Mouse (Mus musculus) embryonic facial prominence, embryonic 14.5 days (tissue): ENCODE measurements around the gene Cxcr6. TPM values are rescaled to one million over a fixed set of nuclear protein-coding genes. Genes with fewer than 3 reads are reported as not detected.
A peak's percentile ranks its signal among the peaks of the same experiment; 100 is the strongest.

Source experiments
- ATAC-seq: fragments of 200-750 bp; cut with Nextera tagmentation; 2 replicates; pipeline ENCODE4 v1.8.0; 2017; ENCODE audit warnings: low read depth, moderate number of reproducible peaks, moderate TSS enrichment
- DNase-seq: peaks from one replicate; pipeline ENCODE4 v3.0.0-alpha.2; 2015; ENCODE audit warnings: low spot score
- H3K27ac ChIP-seq: fragments of 300-500 bp; sonication (generic); replicated peaks from 2 replicates; pipeline ENCODE4 v1.5.1; 2014; ENCODE audit warnings: low read depth, mild to moderate bottlenecking, low read length, moderate library complexity
- H3K27me3 ChIP-seq: fragments of 300-500 bp; sonication (generic); replicated peaks from 2 replicates; pipeline ENCODE4 v1.6.1; 2014; ENCODE audit warnings: low read length; ENCODE audit not compliant: control insufficient read depth, insufficient read depth
- H3K36me3 ChIP-seq: fragments of 300-500 bp; sonication (generic); 2 replicates; pipeline ENCODE4 v1.6.1; 2014; ENCODE audit warnings: low read length, mixed read lengths; ENCODE audit not compliant: control insufficient read depth, insufficient read depth
- H3K4me1 ChIP-seq: fragments of 300-500 bp; sonication (generic); 2 replicates; pipeline ENCODE4 v1.6.1; 2014; ENCODE audit warnings: antibody characterized with exemption, low read length; ENCODE audit not compliant: control insufficient read depth, insufficient read depth
- H3K4me2 ChIP-seq: fragments of 300-500 bp; sonication (generic); 2 replicates; pipeline ENCODE4 v1.6.1; 2014; ENCODE audit warnings: low read depth, mild to moderate bottlenecking, low read length, moderate library complexity, mixed read lengths
- H3K4me3 ChIP-seq: fragments of 300-500 bp; sonication (generic); 2 replicates; pipeline ENCODE4 v1.5.1; 2014; ENCODE audit warnings: low read depth, mild to moderate bottlenecking, low read length
- H3K9ac ChIP-seq: fragments of 300-500 bp; sonication (generic); 2 replicates; pipeline ENCODE4 v1.6.1; 2014; ENCODE audit warnings: low read depth, mild to moderate bottlenecking, low read length, moderate library complexity, mixed read lengths
- H3K9me3 ChIP-seq: fragments of 300-500 bp; sonication (generic); 2 replicates; pipeline ENCODE4 v1.6.1; 2016; ENCODE audit warnings: low read length; ENCODE audit not compliant: control insufficient read depth
- WGBS: fragments of 180-500 bp; shearing (Covaris S2); extraction: QIAGEN DNeasy Blood & Tissue Kit; methylation state at CpG from one replicate; pipeline ENCODE4 v1.1.7; 2014; 5-methylcytosine and 5-hydroxymethylcytosine counted together
- polyA plus RNA-seq: library from polyadenylated mRNA; unstranded; fragments of >200 nt; fragmentation: Nextera tagmentation; extraction: Ambion mirVana; gene quantifications from 2 replicates; pipeline ENCODE4 v1.2.1, GENCODE M21; 2014

Cxcr6 gene
- polyA plus RNA-seq, 1 experiment from 2014 or later: 0.11 TPM

GRCm38 (mm10) chr9:123835851-123836250 lies 29.6 kb downstream of the Cxcr6 start:
- ATAC-seq (no peak), DNase-seq (no peak)
- Histone ChIP-seq H3K36me3 (peaks cover 64% of the 10 kb centered on the region), H3K9ac (no peak overlapping the region), H3K4me1 (no peaks in the 10 kb centered on the region), H3K9me3 (no peaks in the 10 kb centered on the region), H3K27me3 (no peaks in the 10 kb centered on the region), H3K27ac (no peak overlapping the region), H3K4me2 (no peak overlapping the region), H3K4me3 (no peak overlapping the region)
- 87% methylated on average over 3 of the region's 3 CpGs for WGBS

GRCm38 (mm10) chr9:123840243-123840642 lies 34.0 kb downstream of the Cxcr6 start:
- Histone ChIP-seq H3K36me3 (peaks cover 57% of the 10 kb centered on the region), H3K4me3 (no peak overlapping the region), H3K4me1 (no peaks in the 10 kb centered on the region), H3K4me2 (no peak overlapping the region), H3K27me3 (no peaks in the 10 kb centered on the region), H3K9me3 (no peaks in the 10 kb centered on the region), H3K9ac (no peak overlapping the region), H3K27ac (no peak overlapping the region)
- ATAC-seq (no peak), DNase-seq (no peak)
- 89% methylated on average over 6 of the region's 6 CpGs for WGBS

- no peaks in the 10 kb centered on the region for H3K9me3 ChIP-seq
- ATAC-seq (no peak), DNase-seq (no peak)
- WGBS: 84% methylated on average over 3 of the region's 3 CpGs
- no peak overlapping the region for H3K4me2 ChIP-seq
- no peak overlapping the region for H3K9ac ChIP-seq
- no peak overlapping the region for H3K27ac ChIP-seq
- H3K4me3 ChIP-seq: no peak overlapping the region
- H3K36me3 ChIP-seq: peaks cover 21% of the 10 kb centered on the region
- H3K27me3 ChIP-seq: no peaks in the 10 kb centered on the region
- no peaks in the 10 kb centered on the region for H3K4me1 ChIP-seq
Measured at GRCm38 (mm10) chr9:123844468-123844867, 38.2 kb downstream of the Cxcr6 start.

GRCm38 (mm10) chr9:123845120-123845519 lies 38.8 kb downstream of the Cxcr6 start:
- H3K4me2 ChIP-seq: no peak overlapping the region
- H3K27ac ChIP-seq: no peak overlapping the region
- H3K36me3 ChIP-seq: peaks cover 15% of the 10 kb centered on the region
- H3K9me3 ChIP-seq: no peaks in the 10 kb centered on the region
- no peaks in the 10 kb centered on the region for H3K27me3 ChIP-seq
- no peak overlapping the region for H3K4me3 ChIP-seq
- no peaks in the 10 kb centered on the region for H3K4me1 ChIP-seq
- ATAC-seq (no peak), DNase-seq (peak; percentile 11)
- H3K9ac ChIP-seq: no peak overlapping the region
- WGBS: 51% methylated on average over 3 of the region's 3 CpGs

- ATAC-seq (no peak), DNase-seq (no peak)
- 87% methylated on average over 1 of the region's 1 CpGs for WGBS
- Histone ChIP-seq H3K4me1 (no peaks in the 10 kb centered on the region), H3K4me2 (no peak overlapping the region), H3K27me3 (no peaks in the 10 kb centered on the region), H3K9me3 (no peaks in the 10 kb centered on the region), H3K4me3 (no peak overlapping the region), H3K36me3 (peaks cover 3% of the 10 kb centered on the region; the same call in 1 of the 2 replicates), H3K27ac (no peak overlapping the region), H3K9ac (no peak overlapping the region)
Measured at GRCm38 (mm10) chr9:123846490-123846889, 40.2 kb downstream of the Cxcr6 start.

GRCm38 (mm10) chr9:123849976-123850695 lies 43.9 kb downstream of the Cxcr6 start:
- no peaks in the 10 kb centered on the region for H3K36me3 ChIP-seq
- WGBS: 54% methylated on average over 2 of the region's 2 CpGs
- no peak for ATAC-seq

GRCm38 (mm10) chr9:123850705-123851061 lies 44.4 kb downstream of the Cxcr6 start:
- Histone ChIP-seq H3K9ac (peak overlapping the region; percentile 91), H3K36me3 (no peaks in the 10 kb centered on the region), H3K4me3 (peak overlapping the region; percentile 87), H3K27ac (peak overlapping the region; percentile 96; the same call in 1 of the 2 replicates), H3K27me3 (no peaks in the 10 kb centered on the region), H3K4me2 (peak overlapping the region; percentile 80), H3K9me3 (no peaks in the 10 kb centered on the region), H3K4me1 (peaks cover 3% of the 10 kb centered on the region; the same call in 1 of the 2 replicates)
- WGBS: 3% methylated on average over 2 of the region's 2 CpGs
- DNase-seq: peak; percentile 56
- ATAC-seq: no peak

More at GRCm38 (mm10) chr9:123849976-123850695, 43.9 kb downstream of the Cxcr6 start:
- Histone ChIP-seq H3K27ac (no peak overlapping the region), H3K9me3 (no peaks in the 10 kb centered on the region), H3K4me2 (peak overlapping the region; percentile 80), H3K27me3 (no peaks in the 10 kb centered on the region), H3K4me3 (peak overlapping the region; percentile 87), H3K4me1 (peaks cover 3% of the 10 kb centered on the region; the same call in 1 of the 2 replicates), H3K9ac (no peak overlapping the region)
- DNase-seq: peak; percentile 4

GRCm38 (mm10) chr9:123851062-123851712 lies 44.9 kb downstream of the Cxcr6 start:
- DNase-seq (peak; percentile 80), ATAC-seq (peak; percentile 82)
- 0% methylated on average over 21 of the region's 27 CpGs for WGBS
- peak overlapping the region; percentile 96 for H3K27ac ChIP-seq
- H3K4me3 ChIP-seq: peak overlapping the region; percentile 87
- H3K4me2 ChIP-seq: peak overlapping the region; percentile 80
- H3K9ac ChIP-seq: peak overlapping the region; percentile 91
- H3K4me1 ChIP-seq: peaks cover 3% of the 10 kb centered on the region; the same call in 1 of the 2 replicates
- H3K9me3 ChIP-seq: no peaks in the 10 kb centered on the region
- H3K27me3 ChIP-seq: no peaks in the 10 kb centered on the region
- H3K36me3 ChIP-seq: no peaks in the 10 kb centered on the region
